Mouse (Mus musculus) intestine, embryonic 15.5 days (tissue): ENCODE measurements around the gene Casc3. TPM values are rescaled to one million over a fixed set of nuclear protein-coding genes. Genes with fewer than 3 reads are reported as not detected.

Experiments
- ATAC-seq: fragments of 200-750 bp; cut with Nextera tagmentation; 2 replicates; pipeline ENCODE4 v1.8.0; 2017; ENCODE audit warnings: moderate TSS enrichment, moderate library complexity
- H3K27ac ChIP-seq: fragments of 300-500 bp; sonication (generic); 2 replicates; pipeline ENCODE4 v1.5.1; 2015; ENCODE audit warnings: mild to moderate bottlenecking, inconsistent platforms
- H3K27me3 ChIP-seq: fragments of 300-500 bp; sonication (generic); replicated peaks from 2 replicates; pipeline ENCODE4 v1.6.1; 2015; ENCODE audit warnings: inconsistent platforms
- H3K36me3 ChIP-seq: fragments of 300-500 bp; sonication (generic); 2 replicates; pipeline ENCODE4 v1.6.1; 2015; ENCODE audit warnings: inconsistent platforms
- H3K4me1 ChIP-seq: fragments of 300-500 bp; sonication (generic); replicated peaks from 2 replicates; pipeline ENCODE4 v1.6.1; 2015; ENCODE audit warnings: inconsistent platforms
- H3K4me2 ChIP-seq: fragments of 300-500 bp; sonication (generic); replicated peaks from 2 replicates; pipeline ENCODE4 v1.6.1; 2015; ENCODE audit warnings: mild to moderate bottlenecking, inconsistent platforms
- H3K4me3 ChIP-seq: fragments of 300-500 bp; sonication (generic); replicated peaks from 2 replicates; pipeline ENCODE4 v1.5.1; 2015; ENCODE audit warnings: inconsistent platforms
- H3K9ac ChIP-seq: fragments of 300-500 bp; sonication (generic); 2 replicates; pipeline ENCODE4 v1.6.1; 2015; ENCODE audit warnings: inconsistent platforms
- H3K9me3 ChIP-seq: fragments of 300-500 bp; sonication (generic); 2 replicates; pipeline ENCODE4 v1.6.1; 2016; ENCODE audit warnings: inconsistent platforms
- WGBS: fragments of 180-500 bp; shearing (Covaris S2); methylation state at CpG from one replicate; pipeline ENCODE4 v1.1.7; 2015; 5-methylcytosine and 5-hydroxymethylcytosine counted together
- polyA plus RNA-seq: library from polyadenylated mRNA; unstranded; fragments of >200 nt; fragmentation: Nextera tagmentation; extraction: Ambion mirVana; gene quantifications from 2 replicates; pipeline ENCODE4 v1.2.1, GENCODE M21; 2015

Casc3 gene
- polyA plus RNA-seq, 1 experiment from 2014 or later: 29.8 TPM

DNA sequence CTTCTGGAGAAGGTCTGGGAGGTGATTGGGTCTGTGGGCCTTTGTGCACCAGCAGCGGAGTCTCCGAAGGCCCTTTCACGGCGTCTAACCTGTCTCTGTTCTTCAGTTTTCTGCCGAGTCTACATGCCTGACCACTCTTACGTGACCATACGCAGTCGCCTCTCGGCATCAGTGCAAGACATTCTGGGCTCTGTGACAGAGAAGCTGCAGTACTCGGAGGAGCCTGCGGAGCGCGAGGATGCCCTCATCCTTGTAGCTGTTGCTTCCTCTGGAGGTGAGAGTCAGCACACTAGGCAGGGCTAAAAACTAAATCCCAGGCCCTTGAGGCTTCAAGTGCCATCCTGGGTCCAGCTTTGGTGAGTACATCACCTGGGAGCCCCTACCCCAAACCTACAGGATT is 41.3 kb downstream of the Casc3 start:
- Histone ChIP-seq H3K27me3 (no peaks in the 10 kb centered on the region), H3K4me2 (no peak overlapping the region), H3K9ac (no peak overlapping the region), H3K27ac (no peak overlapping the region), H3K4me3 (no peak overlapping the region), H3K9me3 (no peaks in the 10 kb centered on the region), H3K36me3 (no peaks in the 10 kb centered on the region), H3K4me1 (peaks cover 9% of the 10 kb centered on the region)
- 61% methylated on average over 13 of the region's 13 CpGs for WGBS
- ATAC-seq: no peak

- no peak overlapping the region for H3K4me2 ChIP-seq
- WGBS: 52% methylated on average over 19 of the region's 19 CpGs
- H3K4me1 ChIP-seq: peaks cover 9% of the 10 kb centered on the region
- H3K9ac ChIP-seq: no peak overlapping the region
- no peaks in the 10 kb centered on the region for H3K9me3 ChIP-seq
- no peaks in the 10 kb centered on the region for H3K36me3 ChIP-seq
- H3K27ac ChIP-seq: no peak overlapping the region
- no peak overlapping the region for H3K4me3 ChIP-seq
- no peak; the same call in 1 of the 2 replicates for ATAC-seq
- H3K27me3 ChIP-seq: no peaks in the 10 kb centered on the region
Measured at GRCm38 (mm10) chr11:98846865-98847604, 42.3 kb downstream of the Casc3 start.

DNA sequence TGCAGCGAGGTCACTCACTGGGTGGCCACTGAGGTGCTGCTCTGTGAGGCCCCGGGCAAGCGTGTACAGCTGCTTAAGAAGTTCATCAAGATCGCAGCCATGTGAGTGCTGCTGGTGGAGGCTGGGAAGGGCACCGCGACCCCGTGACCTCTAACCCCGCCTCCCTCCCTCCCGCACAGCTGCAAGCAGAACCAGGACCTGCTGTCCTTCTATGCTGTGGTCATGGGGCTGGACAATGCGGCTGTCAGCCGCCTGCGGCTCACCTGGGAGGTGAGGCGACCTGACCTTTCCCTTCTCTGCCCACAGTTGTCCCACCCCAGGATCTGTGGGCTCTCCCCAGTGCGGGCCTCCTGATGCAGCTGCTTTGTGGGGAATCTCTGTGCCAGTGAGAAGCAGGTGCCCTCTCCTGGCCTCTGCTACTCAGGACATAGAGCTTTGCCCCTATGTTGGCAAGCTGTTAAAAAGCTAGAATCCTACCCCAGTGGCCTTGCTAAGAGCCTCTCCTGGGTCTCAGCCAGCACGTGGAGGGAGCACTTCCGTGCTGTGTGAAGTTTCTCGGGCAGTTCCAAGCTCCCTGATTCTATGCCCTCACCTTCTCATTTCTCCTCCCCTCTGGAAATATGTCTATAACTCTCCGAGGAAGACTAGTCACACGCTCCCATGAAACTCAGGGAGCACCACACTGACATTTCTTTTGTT is 44.6 kb downstream of the Casc3 start:
- no peaks in the 10 kb centered on the region for H3K9me3 ChIP-seq
- H3K4me3 ChIP-seq: no peak overlapping the region
- no peak overlapping the region for H3K9ac ChIP-seq
- WGBS: 24% methylated on average over 19 of the region's 19 CpGs
- H3K27me3 ChIP-seq: no peaks in the 10 kb centered on the region
- no peak overlapping the region for H3K27ac ChIP-seq
- no peak for ATAC-seq
- peak overlapping the region; percentile 28; the same call in 1 of the 2 replicates for H3K4me2 ChIP-seq
- H3K4me1 ChIP-seq: peaks cover 11% of the 10 kb centered on the region
- no peaks in the 10 kb centered on the region for H3K36me3 ChIP-seq

DNA sequence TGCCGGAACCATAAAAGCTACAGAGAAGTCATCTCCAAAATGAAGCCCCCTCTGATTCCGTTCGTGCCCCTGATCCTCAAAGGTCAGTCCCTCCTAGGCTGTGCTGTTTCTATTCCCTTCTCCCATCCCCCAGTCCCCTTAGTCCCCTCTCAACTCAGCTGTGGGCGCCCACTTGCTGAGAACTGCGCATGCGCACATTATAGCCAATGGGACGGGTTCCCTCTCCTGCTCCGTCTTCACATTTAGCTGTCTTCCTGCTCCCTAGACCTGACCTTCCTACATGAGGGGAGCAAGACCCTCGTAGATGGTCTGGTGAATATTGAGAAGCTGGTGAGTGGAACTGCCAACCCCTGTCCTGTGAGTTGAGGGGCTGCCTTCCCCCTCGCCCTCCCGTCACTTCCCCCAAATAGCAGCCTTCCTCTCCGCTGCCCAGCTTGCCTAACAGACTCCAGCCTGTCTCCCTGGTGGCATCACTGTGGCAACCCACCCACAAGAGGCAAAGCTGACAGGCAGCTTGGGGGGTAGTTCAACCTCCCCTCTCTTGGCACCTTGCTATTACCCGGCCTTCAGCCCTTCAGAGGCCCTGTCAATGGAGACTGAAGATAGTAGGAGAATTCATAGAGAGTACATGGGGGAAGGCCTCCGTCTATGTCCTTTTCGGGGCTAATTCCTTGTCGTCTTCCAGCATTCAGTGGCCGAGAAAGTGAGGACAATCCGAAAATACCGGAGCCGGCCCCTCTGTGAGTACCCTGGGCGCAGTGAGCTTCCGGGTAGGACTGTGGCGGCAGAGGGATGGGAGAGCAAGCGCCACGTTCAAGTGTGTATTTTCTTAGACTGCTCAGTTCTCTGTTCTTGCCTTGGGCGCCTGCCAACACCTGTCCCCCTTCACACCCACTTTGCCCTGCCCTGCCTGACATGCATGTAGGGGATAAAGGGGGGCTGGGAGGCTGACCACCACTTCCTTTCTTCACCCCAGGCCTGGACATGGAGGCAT is 45.7 kb downstream of the Casc3 start:
- Histone ChIP-seq H3K36me3 (no peaks in the 10 kb centered on the region), H3K27ac (no peak overlapping the region), H3K4me1 (peaks cover 11% of the 10 kb centered on the region), H3K27me3 (no peaks in the 10 kb centered on the region), H3K9me3 (no peaks in the 10 kb centered on the region), H3K4me3 (no peak overlapping the region), H3K4me2 (no peak overlapping the region), H3K9ac (no peak overlapping the region)
- no peak for ATAC-seq
- WGBS: 72% methylated on average over 26 of the region's 26 CpGs

DNA sequence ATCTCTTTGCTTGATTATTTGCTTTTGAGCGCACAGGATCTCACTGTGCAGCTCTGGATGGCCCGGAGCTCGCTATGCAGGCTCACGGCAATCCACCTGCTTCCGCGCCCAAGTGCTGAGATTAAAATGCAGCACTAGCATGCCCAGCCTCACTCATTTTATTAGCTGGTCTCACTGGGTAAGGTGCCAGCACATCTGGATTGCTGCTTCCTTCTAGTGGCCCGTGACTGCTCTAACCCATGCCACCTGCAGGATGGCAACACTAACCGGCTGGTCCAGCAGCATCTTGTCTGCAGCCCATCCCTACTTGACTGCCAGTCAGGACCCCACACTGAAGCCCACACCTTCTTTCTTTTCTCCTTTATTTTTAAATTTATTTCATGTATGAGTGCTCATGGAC is 49.4 kb downstream of the Casc3 start:
- Histone ChIP-seq H3K4me2 (no peak overlapping the region), H3K27ac (no peak overlapping the region), H3K9me3 (no peaks in the 10 kb centered on the region), H3K27me3 (no peaks in the 10 kb centered on the region), H3K4me3 (no peak overlapping the region), H3K36me3 (no peaks in the 10 kb centered on the region), H3K4me1 (peaks cover 9% of the 10 kb centered on the region), H3K9ac (no peak overlapping the region)
- 91% methylated on average over 8 of the region's 8 CpGs for WGBS
- ATAC-seq: no peak

DNA sequence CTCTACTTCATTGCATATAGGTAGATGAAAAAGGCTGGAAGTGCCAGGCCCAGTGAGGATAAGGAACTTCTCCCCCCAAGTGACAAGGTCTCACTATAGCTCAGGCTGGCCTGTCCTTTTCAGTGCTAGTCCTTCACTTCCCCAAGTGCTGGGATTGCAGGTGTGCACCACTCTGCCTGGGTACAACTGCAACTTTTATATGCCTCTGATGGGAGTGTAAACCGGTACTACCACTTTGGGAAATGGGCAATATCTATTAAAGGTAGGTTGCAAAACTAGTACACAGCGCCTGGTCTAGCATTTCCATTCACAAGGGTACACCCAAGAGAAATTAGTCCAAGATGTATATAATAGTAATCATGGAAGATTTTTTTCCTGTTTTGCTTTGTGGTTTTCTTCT is 50.0 kb downstream of the Casc3 start:
- Histone ChIP-seq H3K27me3 (no peaks in the 10 kb centered on the region), H3K4me3 (no peak overlapping the region), H3K9me3 (no peaks in the 10 kb centered on the region), H3K4me2 (no peak overlapping the region), H3K9ac (no peak overlapping the region), H3K4me1 (peaks cover 4% of the 10 kb centered on the region; the same call in 1 of the 2 replicates), H3K36me3 (no peaks in the 10 kb centered on the region), H3K27ac (no peak overlapping the region)
- no peak for ATAC-seq
- WGBS: 79% methylated on average over 2 of the region's 2 CpGs

DNA sequence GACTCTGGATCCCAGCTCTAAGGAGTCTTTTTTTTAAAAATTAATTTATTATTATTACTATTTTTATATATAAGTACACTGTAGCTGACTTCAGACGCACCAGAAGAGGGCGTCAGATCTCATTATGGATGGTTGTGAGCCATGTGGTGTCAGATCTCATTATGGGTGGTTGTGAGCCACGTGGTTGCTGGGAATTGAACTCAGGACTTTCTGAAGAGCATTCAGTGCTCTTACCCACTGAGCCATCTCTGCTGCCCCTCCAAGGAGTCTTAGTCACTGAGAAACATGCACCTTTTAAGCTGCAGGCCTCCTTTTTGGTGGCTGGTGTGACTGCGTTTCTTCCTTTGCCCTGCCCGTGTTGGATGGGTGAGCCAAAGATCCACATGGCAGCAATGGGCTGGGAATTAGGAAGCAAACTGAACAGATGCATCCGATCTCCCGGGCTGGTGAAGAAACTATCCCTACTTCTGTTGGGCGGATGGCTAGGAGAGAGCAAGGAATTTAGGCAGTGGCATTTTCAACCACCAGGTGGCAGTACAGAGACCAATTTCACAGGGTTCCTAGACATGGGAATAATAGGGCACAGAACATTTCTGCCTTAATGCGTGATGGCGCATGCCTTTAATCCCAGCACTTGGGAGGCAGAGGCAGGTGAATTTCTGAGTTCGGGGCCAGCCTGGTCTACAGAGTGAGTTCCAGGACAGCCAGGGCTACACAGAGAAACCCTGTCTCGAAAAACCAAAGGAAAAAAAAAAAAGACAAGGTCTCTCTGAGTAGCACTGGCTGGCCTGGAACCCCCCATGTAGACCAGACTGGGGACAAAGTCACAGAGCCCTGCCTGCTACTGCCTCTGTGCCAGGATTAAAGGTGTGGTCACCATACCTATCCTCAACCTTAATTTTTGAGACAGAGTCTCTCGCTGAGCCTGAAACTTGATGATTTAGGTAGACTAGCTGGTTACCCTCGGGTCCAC is 54.3 kb downstream of the Casc3 start:
- peak; percentile 57; the same call in 1 of the 2 replicates for ATAC-seq
- no peak overlapping the region for H3K4me2 ChIP-seq
- H3K4me1 ChIP-seq: 0 out of 2 replicates have a peak, but pooled peaks cover 5% of the 10 kb centered on the region
- no peaks in the 10 kb centered on the region for H3K9me3 ChIP-seq
- no peaks in the 10 kb centered on the region for H3K27me3 ChIP-seq
- H3K4me3 ChIP-seq: no peak overlapping the region
- 37% methylated on average over 14 of the region's 14 CpGs for WGBS
- H3K27ac ChIP-seq: no peak overlapping the region
- H3K9ac ChIP-seq: no peak overlapping the region
- no peaks in the 10 kb centered on the region for H3K36me3 ChIP-seq

DNA sequence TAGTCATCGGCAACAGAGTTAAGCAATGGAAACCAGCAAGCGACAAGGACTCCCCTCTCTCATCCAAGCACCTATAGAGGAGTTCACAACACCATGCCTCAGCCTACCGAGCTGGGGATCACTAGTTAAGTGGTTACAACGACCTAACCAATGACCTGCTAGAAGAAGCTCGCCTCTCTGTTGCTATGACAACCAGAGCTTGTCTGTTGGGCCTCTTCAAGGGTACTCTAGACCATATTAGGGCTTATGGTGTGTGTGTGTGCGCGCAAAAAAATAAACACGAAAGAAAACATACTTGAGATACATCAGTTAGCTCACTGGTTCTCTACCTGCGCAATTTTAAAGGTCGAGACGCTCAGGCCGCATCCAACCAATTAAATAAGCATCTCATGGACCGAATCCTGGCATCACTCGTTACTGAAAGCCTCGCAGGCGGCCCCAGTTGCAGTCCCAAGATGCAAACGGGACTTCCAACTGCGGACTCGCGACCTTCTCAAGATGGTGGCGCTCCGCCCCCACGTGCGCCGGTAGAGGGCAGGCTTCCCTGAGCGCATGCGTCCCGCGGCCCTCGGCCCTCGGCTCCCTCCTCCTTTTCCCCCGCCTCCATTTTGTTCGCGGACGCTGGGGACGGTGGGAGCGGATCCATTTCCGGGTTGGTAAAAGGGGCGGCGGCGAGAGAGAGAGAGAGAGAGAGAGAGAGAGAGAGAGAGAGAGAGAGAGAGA is 58.5 kb downstream of the Casc3 start, which contains the start of gene Wipf2:
Gene Wipf2 (plus strand): TSS at position 611 of the 723 bp plus-strand sequence.
- H3K27me3 ChIP-seq: no peaks in the 10 kb centered on the region
- H3K4me1 ChIP-seq: peaks cover 9% of the 10 kb centered on the region; the same call in 1 of the 2 replicates
- H3K36me3 ChIP-seq: peaks cover 4% of the 10 kb centered on the region
- ATAC-seq: peak; percentile 95
- H3K9me3 ChIP-seq: no peaks in the 10 kb centered on the region
- peak within 1 kb of the TSS; percentile 89 for H3K27ac ChIP-seq
- H3K9ac ChIP-seq: peak within 1 kb of the TSS; percentile 77
- WGBS: 8% methylated on average over 37 of the region's 41 CpGs
- H3K4me3 ChIP-seq: peak within 1 kb of the TSS; percentile 76
- H3K4me2 ChIP-seq: peak within 1 kb of the TSS; percentile 76

- Histone ChIP-seq H3K4me2 (peak overlapping the region; percentile 76), H3K27ac (peak overlapping the region; percentile 89), H3K4me3 (peak overlapping the region; percentile 76), H3K9ac (peak overlapping the region; percentile 77), H3K9me3 (no peaks in the 10 kb centered on the region), H3K27me3 (no peaks in the 10 kb centered on the region), H3K36me3 (peaks cover 4% of the 10 kb centered on the region), H3K4me1 (peaks cover 9% of the 10 kb centered on the region; the same call in 1 of the 2 replicates)
- under 1% methylated on average over 37 of the region's 39 CpGs for WGBS
- ATAC-seq: peak; percentile 77
Measured at GRCm38 (mm10) chr11:98863751-98864429, 59.2 kb downstream of the Casc3 start.

GRCm38 (mm10) chr11:98867293-98867692 is 62.6 kb downstream of the Casc3 start:
- Histone ChIP-seq H3K4me2 (no peak overlapping the region), H3K4me1 (peaks cover 9% of the 10 kb centered on the region; the same call in 1 of the 2 replicates), H3K9ac (no peak overlapping the region), H3K27me3 (no peaks in the 10 kb centered on the region), H3K27ac (no peak overlapping the region), H3K9me3 (no peaks in the 10 kb centered on the region), H3K4me3 (no peak overlapping the region), H3K36me3 (peaks cover 4% of the 10 kb centered on the region)
- WGBS: 89% methylated on average over 12 of the region's 12 CpGs
- ATAC-seq: no peak
